Mouse (Mus musculus) forebrain, postnatal 0 days (tissue): ENCODE results near the gene Hopx. TPM values are rescaled to one million over a fixed set of nuclear protein-coding genes. Genes with fewer than 3 reads are reported as not detected.
"Not testable (repeated sequence)": the region's sequence is repeated elsewhere in the genome, so short reads cannot be mapped to it uniquely, and the experiment has no call there.

Experiments
- ATAC-seq: fragments of 200-750 bp; cut with Nextera tagmentation; 2 replicates; pipeline ENCODE4 v1.8.0; 2017; ENCODE audit warnings: mild to moderate bottlenecking, moderate library complexity
- DNase-seq: peaks from one replicate; pipeline ENCODE4 v3.0.0-alpha.2; 2015
- H3K27ac ChIP-seq: fragments of 300-500 bp; sonication (generic); 2 replicates; pipeline ENCODE4 v1.5.1; 2014; ENCODE audit warnings: low read depth, mild to moderate bottlenecking, antibody characterized with exemption, low read length, moderate library complexity, mixed read lengths
- H3K27me3 ChIP-seq: fragments of 300-500 bp; sonication (generic); 2 replicates; pipeline ENCODE4 v1.6.1; 2014; ENCODE audit warnings: mild to moderate bottlenecking, low read length, mixed read lengths; ENCODE audit not compliant: insufficient read depth
- H3K36me3 ChIP-seq: fragments of 300-500 bp; sonication (generic); 2 replicates; pipeline ENCODE4 v1.6.1; 2014; ENCODE audit warnings: mild to moderate bottlenecking, moderate library complexity; ENCODE audit not compliant: insufficient read depth
- H3K4me1 ChIP-seq: fragments of 300-500 bp; sonication (generic); 2 replicates; pipeline ENCODE4 v1.6.1; 2014; ENCODE audit warnings: antibody characterized with exemption; ENCODE audit not compliant: insufficient read depth
- H3K4me2 ChIP-seq: fragments of 300-500 bp; sonication (generic); 2 replicates; pipeline ENCODE4 v1.6.1; 2014; ENCODE audit warnings: low read depth, mild to moderate bottlenecking, moderate library complexity
- H3K4me3 ChIP-seq: fragments of 300-500 bp; sonication (generic); 2 replicates; pipeline ENCODE4 v1.5.1; 2014; ENCODE audit warnings: low read depth, low read length, mixed read lengths
- H3K9ac ChIP-seq: fragments of 300-500 bp; sonication (generic); 2 replicates; pipeline ENCODE4 v1.6.1; 2014; ENCODE audit warnings: mild to moderate bottlenecking
- H3K9me3 ChIP-seq: fragments of 300-500 bp; sonication (generic); 2 replicates; pipeline ENCODE4 v1.6.1; 2016; ENCODE audit warnings: low read length
- CTCF ChIP-seq: sonication (generic); IDR thresholded peaks from 2 replicates; pipeline ENCODE4 v1.5.1; 2016; ENCODE audit warnings: antibody characterized with exemption, control low read depth, low read depth
- WGBS: fragments of 180-500 bp; shearing (Covaris S2); extraction: QIAGEN DNeasy Blood & Tissue Kit; methylation state at CpG from one replicate; pipeline ENCODE4 v1.1.7; 2014; 5-methylcytosine and 5-hydroxymethylcytosine counted together
- polyA plus RNA-seq: library from polyadenylated mRNA; unstranded; fragments of >200 nt; fragmentation: Nextera tagmentation; extraction: Ambion mirVana; gene quantifications from 2 replicates; pipeline ENCODE4 v1.2.1, GENCODE M21; 2015
- total RNA-seq: library from RNA; depleted of rRNA; stranded (reverse); fragments of >200 nt; gene quantifications from 2 replicates; pipeline ENCODE4 v1.2.3, GENCODE M21; 2014

Hopx gene
- total and polyA plus RNA-seq, 2 experiments from 2014 or later: 2.7 to 28.1 TPM

GRCm38 (mm10) chr5:77099317-77099996, 15.5 kb downstream of the Hopx start:
- H3K4me3 ChIP-seq: no peak overlapping the region
- no peak for DNase-seq
- no peak for ATAC-seq
- H3K27me3 ChIP-seq: no peaks in the 10 kb centered on the region
- H3K9ac ChIP-seq: no peak overlapping the region
- TF ChIP-seq CTCF: no peak
- no peaks in the 10 kb centered on the region for H3K9me3 ChIP-seq
- no peak overlapping the region for H3K4me2 ChIP-seq
- 89% methylated on average over 11 of the region's 11 CpGs for WGBS
- H3K4me1 ChIP-seq: peaks cover 5% of the 10 kb centered on the region; the same call in 1 of the 2 replicates
- no peak overlapping the region for H3K27ac ChIP-seq
- no peaks in the 10 kb centered on the region for H3K36me3 ChIP-seq

DNA sequence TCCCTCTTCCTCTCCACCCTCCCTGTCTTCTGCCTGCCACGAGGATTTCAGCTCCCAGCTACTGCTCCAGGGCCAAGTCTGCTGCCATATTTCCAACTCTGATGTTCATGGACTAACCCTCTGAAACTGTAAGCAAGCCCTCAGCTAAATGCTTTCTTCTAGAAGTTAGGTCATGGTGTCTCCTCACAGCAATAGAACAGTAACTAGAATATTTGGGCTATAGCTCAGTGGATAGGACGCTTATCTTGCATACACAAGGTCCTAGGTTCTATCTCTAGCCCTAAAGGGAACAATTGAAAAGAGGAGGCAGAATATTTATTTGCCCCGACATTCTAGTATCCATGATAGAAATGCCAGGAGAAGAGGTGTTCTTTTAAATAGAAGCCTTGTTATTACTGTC, 16.0 kb downstream of the Hopx start:
- peaks cover 5% of the 10 kb centered on the region; the same call in 1 of the 2 replicates for H3K4me1 ChIP-seq
- H3K27me3 ChIP-seq: no peaks in the 10 kb centered on the region
- no peaks in the 10 kb centered on the region for H3K9me3 ChIP-seq
- H3K36me3 ChIP-seq: no peaks in the 10 kb centered on the region
- no peak for ATAC-seq
- H3K4me2 ChIP-seq: no peak overlapping the region
- whole genome bisulfite sequencing: 91% methylated on average over 3 of the region's 3 CpGs
- no peak for TF ChIP-seq CTCF
- no peak overlapping the region for H3K9ac ChIP-seq
- no peak overlapping the region for H3K4me3 ChIP-seq
- no peak for DNase-seq
- H3K27ac ChIP-seq: no peak overlapping the region

DNA sequence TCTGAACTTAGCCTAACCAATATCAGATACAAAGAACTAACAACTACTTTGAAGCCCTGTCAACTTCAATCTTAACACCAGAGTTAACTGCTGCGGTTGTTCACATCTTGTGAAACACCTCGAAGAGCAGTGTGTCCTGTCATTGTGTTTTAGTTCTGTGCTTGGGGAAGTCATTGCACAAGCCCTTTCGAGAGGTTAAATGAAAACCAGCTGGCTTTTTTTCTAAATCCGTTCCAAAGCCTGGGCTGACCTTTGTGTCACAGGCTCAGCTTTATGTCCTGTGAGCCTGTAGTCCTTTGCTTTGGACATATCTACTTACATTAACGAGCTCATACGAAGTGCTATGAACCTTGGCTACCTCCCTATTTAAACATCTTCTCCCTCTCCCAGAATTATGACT, 17.2 kb downstream of the Hopx start:
- 46% methylated on average over 6 of the region's 6 CpGs for WGBS
- H3K9me3 ChIP-seq: no peaks in the 10 kb centered on the region
- H3K9ac ChIP-seq: no peak overlapping the region
- H3K36me3 ChIP-seq: no peaks in the 10 kb centered on the region
- ATAC-seq (no peak), DNase-seq (no peak)
- no peaks in the 10 kb centered on the region for H3K27me3 ChIP-seq
- H3K4me3 ChIP-seq: no peak overlapping the region
- TF ChIP-seq CTCF: no peak
- no peaks in the 10 kb centered on the region for H3K4me1 ChIP-seq
- no peak overlapping the region for H3K4me2 ChIP-seq
- no peak overlapping the region for H3K27ac ChIP-seq

- not testable (repeated sequence) for H3K4me3 ChIP-seq, ATAC-seq, H3K9ac ChIP-seq, H3K27me3 ChIP-seq, H3K9me3 ChIP-seq, DNase-seq, H3K4me2 ChIP-seq, H3K27ac ChIP-seq, H3K36me3 ChIP-seq, H3K4me1 ChIP-seq
- WGBS: 92% methylated on average over 3 of the region's 3 CpGs
Measured at GRCm38 (mm10) chr5:77096194-77096593, 18.7 kb downstream of the Hopx start.

DNA sequence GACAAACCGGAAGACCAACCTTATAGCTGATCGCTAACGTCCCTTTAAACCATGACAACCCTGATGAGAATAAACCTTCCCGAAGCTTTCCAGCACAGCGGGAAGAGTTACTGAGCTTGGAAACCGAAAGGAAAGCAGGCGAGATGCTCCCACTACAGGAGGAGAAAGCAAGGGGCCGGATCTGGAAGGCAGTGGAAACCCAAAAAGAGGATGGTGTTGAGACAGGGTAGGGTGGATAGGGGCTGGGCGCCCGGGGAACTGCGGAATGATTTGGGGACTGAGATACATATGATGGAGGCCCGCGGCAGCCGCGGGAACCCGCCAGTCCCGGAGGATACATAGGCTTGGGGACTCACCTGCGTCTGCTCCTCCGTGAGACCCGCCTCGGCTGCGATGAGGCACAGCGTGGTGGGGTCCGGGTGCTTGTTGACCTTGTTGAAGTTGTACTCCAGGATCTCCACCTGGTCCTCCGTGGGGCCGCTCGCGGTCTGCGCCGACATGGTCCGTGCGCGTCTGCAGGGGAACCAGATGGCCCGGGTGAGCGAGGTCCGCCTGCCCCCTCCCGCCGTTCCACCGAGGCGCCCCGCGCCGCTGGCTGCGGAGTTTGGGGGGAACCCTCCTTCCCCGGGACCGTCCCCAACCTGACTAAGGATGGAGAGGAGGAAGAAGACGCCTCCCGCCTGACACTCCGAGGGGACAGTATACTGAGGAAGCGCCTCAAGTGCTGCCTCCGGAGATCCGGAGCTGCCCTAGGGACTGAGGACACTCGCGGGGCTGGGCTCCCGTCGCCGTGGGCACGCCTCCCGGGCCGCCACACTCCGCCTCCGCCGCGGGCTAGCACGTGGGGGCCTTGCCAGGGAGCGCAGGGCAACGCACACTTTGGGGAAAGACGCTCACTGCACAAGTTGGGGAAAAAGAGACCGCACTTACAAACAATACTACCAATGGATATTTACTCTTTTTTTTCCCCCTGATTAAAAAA, 20.1 kb downstream of the Hopx start:
- Histone ChIP-seq H3K4me2 (peak overlapping the region; percentile 99), H3K27ac (0 out of 2 replicates have a peak overlapping the region, but pooled peaks have one; percentile 23), H3K4me3 (peak overlapping the region; percentile 54), H3K9ac (peak overlapping the region; percentile 51), H3K36me3 (no peaks in the 10 kb centered on the region), H3K27me3 (no peaks in the 10 kb centered on the region), H3K9me3 (no peaks in the 10 kb centered on the region), H3K4me1 (no peaks in the 10 kb centered on the region)
- TF ChIP-seq CTCF: no peak; the same call in 1 of the 2 replicates
- under 1% methylated on average over 69 of the region's 69 CpGs for WGBS
- ATAC-seq (peak; percentile 75), DNase-seq (peak; percentile 60)

DNA sequence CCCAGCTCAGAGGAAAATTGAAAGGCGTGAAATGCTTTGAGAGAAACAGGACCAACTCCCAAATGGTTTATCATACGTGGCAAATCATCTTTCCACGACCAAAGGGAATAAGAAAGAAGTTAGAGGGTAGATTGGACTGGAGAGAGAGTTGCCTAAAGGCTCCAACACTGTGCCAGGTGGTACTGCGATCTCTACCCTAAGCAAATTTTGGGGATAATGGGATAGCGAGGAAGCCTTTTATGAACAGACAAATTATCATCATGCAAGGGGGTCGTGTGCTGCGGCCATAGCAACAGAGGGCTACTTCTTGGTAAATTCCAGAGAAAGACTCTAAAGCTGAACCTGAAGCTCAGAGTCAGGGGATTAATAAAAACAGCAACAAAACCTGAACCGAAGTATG, 21.0 kb downstream of the Hopx start:
- ATAC-seq (no peak), DNase-seq (no peak)
- no peaks in the 10 kb centered on the region for H3K27me3 ChIP-seq
- 0 out of 2 replicates have a peak, but pooled peaks have one; percentile 1 for TF ChIP-seq CTCF
- H3K4me1 ChIP-seq: no peaks in the 10 kb centered on the region
- 0 out of 2 replicates have a peak overlapping the region, but pooled peaks have one; percentile 2 for H3K9ac ChIP-seq
- 19% methylated on average over 8 of the region's 8 CpGs for WGBS
- H3K4me2 ChIP-seq: peak overlapping the region; percentile 99
- H3K27ac ChIP-seq: no peak overlapping the region
- H3K36me3 ChIP-seq: no peaks in the 10 kb centered on the region
- H3K4me3 ChIP-seq: peak overlapping the region; percentile 54
- H3K9me3 ChIP-seq: no peaks in the 10 kb centered on the region

GRCm38 (mm10) chr5:77092531-77092930, 22.4 kb downstream of the Hopx start:
- Histone ChIP-seq H3K9ac (no peak overlapping the region), H3K4me1 (no peaks in the 10 kb centered on the region), H3K9me3 (no peaks in the 10 kb centered on the region), H3K27ac (no peak overlapping the region), H3K27me3 (no peaks in the 10 kb centered on the region), H3K4me3 (no peak overlapping the region), H3K4me2 (no peak overlapping the region), H3K36me3 (no peaks in the 10 kb centered on the region)
- 83% methylated on average over 5 of the region's 5 CpGs for WGBS
- ATAC-seq (no peak), DNase-seq (no peak)
- no peak for TF ChIP-seq CTCF
